Mouse (Mus musculus): ENCODE measurements around the gene Adamts2.

DNA sequence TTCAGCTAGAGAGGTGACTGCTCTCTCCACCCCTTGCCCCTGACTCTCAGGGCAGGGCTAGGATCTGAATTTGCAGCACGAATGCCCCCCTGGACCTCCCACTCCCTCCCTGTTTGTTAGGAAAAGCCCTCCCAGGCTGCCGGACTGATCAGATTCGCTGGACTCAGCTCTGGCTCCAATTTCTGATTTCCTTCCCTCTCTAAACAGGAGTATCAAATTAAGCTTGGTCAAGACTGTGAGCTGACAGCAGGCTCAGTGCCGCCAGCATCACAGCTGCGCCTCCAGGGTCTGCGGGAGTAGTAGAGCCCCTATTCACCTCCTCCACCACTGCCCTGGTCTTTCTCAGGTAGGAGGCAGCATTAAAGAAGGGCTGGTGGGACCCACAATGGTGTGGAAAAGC, 117.0 kb downstream of the Adamts2 start:
- TF ChIP-seq CTCF (IDR thresholded peaks at IDR 0.05; ENCODE audit: low read depth): no peak
- TF ChIP-seq EP300 (IDR thresholded peaks at IDR 0.05; ENCODE audit: low read depth): no peak
